Mouse (Mus musculus) embryonic facial prominence, embryonic 15.5 days (tissue): ENCODE results near the gene Pdcd1lg2. TPM values are rescaled to one million over a fixed set of nuclear protein-coding genes. Genes with fewer than 3 reads are reported as not detected.

Experiments used
- ATAC-seq: fragments of 200-750 bp; cut with Nextera tagmentation; 2 replicates; pipeline ENCODE4 v1.8.0; 2017; ENCODE audit warnings: low read depth, moderate TSS enrichment; ENCODE audit not compliant: insufficient number of reproducible peaks, low FRiP score, low TSS enrichment
- H3K27ac ChIP-seq: fragments of 300-500 bp; sonication (generic); replicated peaks from 2 replicates; pipeline ENCODE4 v1.5.1; 2015; ENCODE audit warnings: mild to moderate bottlenecking, inconsistent platforms
- H3K27me3 ChIP-seq: fragments of 300-500 bp; sonication (generic); 2 replicates; pipeline ENCODE4 v1.6.1; 2015; ENCODE audit warnings: inconsistent platforms
- H3K36me3 ChIP-seq: fragments of 300-500 bp; sonication (generic); 2 replicates; pipeline ENCODE4 v1.6.1; 2015; ENCODE audit warnings: mild to moderate bottlenecking, inconsistent platforms
- H3K4me1 ChIP-seq: fragments of 300-500 bp; sonication (generic); 2 replicates; pipeline ENCODE4 v1.6.1; 2015; ENCODE audit warnings: inconsistent platforms
- H3K4me2 ChIP-seq: fragments of 300-500 bp; sonication (generic); replicated peaks from 2 replicates; pipeline ENCODE4 v1.6.1; 2015; ENCODE audit warnings: mild to moderate bottlenecking, inconsistent platforms
- H3K4me3 ChIP-seq: fragments of 300-500 bp; sonication (generic); replicated peaks from 2 replicates; pipeline ENCODE4 v1.5.1; 2015; ENCODE audit warnings: mild to moderate bottlenecking, inconsistent platforms
- H3K9ac ChIP-seq: fragments of 300-500 bp; sonication (generic); 2 replicates; pipeline ENCODE4 v1.6.1; 2015; ENCODE audit warnings: inconsistent platforms
- H3K9me3 ChIP-seq: fragments of 300-500 bp; sonication (generic); replicated peaks from 2 replicates; pipeline ENCODE4 v1.6.1; 2016; ENCODE audit warnings: inconsistent platforms
- WGBS: fragments of 180-500 bp; shearing (Covaris S2); methylation state at CpG from one replicate; pipeline ENCODE4 v1.1.7; 2015; 5-methylcytosine and 5-hydroxymethylcytosine counted together
- polyA plus RNA-seq: library from polyadenylated mRNA; unstranded; fragments of >200 nt; fragmentation: Nextera tagmentation; extraction: Ambion mirVana; gene quantifications from 2 replicates; pipeline ENCODE4 v1.2.1, GENCODE M21; 2015

The Pdcd1lg2 gene
- polyA plus RNA-seq, 1 experiment from 2014 or later = not detected

GRCm38 (mm10) chr19:29501106-29501505 is 90.4 kb downstream of the Pdcd1lg2 start:
- peak overlapping the region; percentile 27 for H3K4me3 ChIP-seq
- H3K9ac ChIP-seq = no peak overlapping the region
- H3K4me2 ChIP-seq = peak overlapping the region; percentile 46
- peak overlapping the region; percentile 28; the same call in 1 of the 2 replicates for H3K27ac ChIP-seq
- H3K4me1 ChIP-seq = peaks cover 9% of the 10 kb centered on the region; the same call in 1 of the 2 replicates
- no peaks in the 10 kb centered on the region for H3K9me3 ChIP-seq
- 40% methylated on average over 11 of the region's 11 CpGs for WGBS
- no peaks in the 10 kb centered on the region for H3K36me3 ChIP-seq
- ATAC-seq = peak; percentile 37; the same call in 1 of the 2 replicates
- H3K27me3 ChIP-seq = no peaks in the 10 kb centered on the region

GRCm38 (mm10) chr19:29501507-29501906 is 90.8 kb downstream of the Pdcd1lg2 start:
- H3K4me2 ChIP-seq = peak overlapping the region; percentile 46
- no peak for ATAC-seq

GRCm38 (mm10) chr19:29504131-29504530 is 93.4 kb downstream of the Pdcd1lg2 start:
- Histone ChIP-seq H3K27ac (no peak overlapping the region), H3K4me1 (peaks cover 8% of the 10 kb centered on the region; the same call in 1 of the 2 replicates), H3K9me3 (no peaks in the 10 kb centered on the region), H3K36me3 (no peaks in the 10 kb centered on the region), H3K9ac (no peak overlapping the region), H3K4me3 (no peak overlapping the region), H3K4me2 (no peak overlapping the region), H3K27me3 (no peaks in the 10 kb centered on the region)
- 88% methylated on average over 2 of the region's 2 CpGs for WGBS
- no peak for ATAC-seq

More at GRCm38 (mm10) chr19:29501507-29501906, 90.8 kb downstream of the Pdcd1lg2 start:
- Histone ChIP-seq H3K9me3 (no peaks in the 10 kb centered on the region), H3K4me3 (peak overlapping the region; percentile 27; the same call in 1 of the 2 replicates), H3K27me3 (no peaks in the 10 kb centered on the region), H3K27ac (no peak overlapping the region), H3K9ac (no peak overlapping the region), H3K4me1 (peaks cover 8% of the 10 kb centered on the region; the same call in 1 of the 2 replicates), H3K36me3 (no peaks in the 10 kb centered on the region)
- 9% methylated on average over 6 of the region's 6 CpGs for WGBS

GRCm38 (mm10) chr19:29505617-29506016 is 94.9 kb downstream of the Pdcd1lg2 start:
- H3K9ac ChIP-seq = no peak overlapping the region
- H3K9me3 ChIP-seq = no peaks in the 10 kb centered on the region
- peaks cover 8% of the 10 kb centered on the region; the same call in 1 of the 2 replicates for H3K4me1 ChIP-seq
- H3K4me2 ChIP-seq = peak overlapping the region; percentile 6; the same call in 1 of the 2 replicates
- H3K27me3 ChIP-seq = no peaks in the 10 kb centered on the region
- H3K27ac ChIP-seq = peak overlapping the region; percentile 58
- no peaks in the 10 kb centered on the region for H3K36me3 ChIP-seq
- no peak overlapping the region for H3K4me3 ChIP-seq
- no peak for ATAC-seq
- 66% methylated on average over 7 of the region's 7 CpGs for WGBS

- H3K4me1 ChIP-seq = peaks cover 5% of the 10 kb centered on the region; the same call in 1 of the 2 replicates
Measured at GRCm38 (mm10) chr19:29508208-29508607, 97.5 kb downstream of the Pdcd1lg2 start.

GRCm38 (mm10) chr19:29509857-29510256 is 99.1 kb downstream of the Pdcd1lg2 start:
- H3K4me2 ChIP-seq = no peak overlapping the region
- H3K36me3 ChIP-seq = no peaks in the 10 kb centered on the region
- H3K27ac ChIP-seq = no peak overlapping the region
- H3K9ac ChIP-seq = no peak overlapping the region
- H3K27me3 ChIP-seq = no peaks in the 10 kb centered on the region
- ATAC-seq = no peak
- no peak overlapping the region for H3K4me3 ChIP-seq
- H3K9me3 ChIP-seq = 0 out of 2 replicates have a peak, but pooled peaks cover 5% of the 10 kb centered on the region
- H3K4me1 ChIP-seq = peaks cover 5% of the 10 kb centered on the region; the same call in 1 of the 2 replicates
- WGBS = 88% methylated on average over 7 of the region's 7 CpGs

More at GRCm38 (mm10) chr19:29508208-29508607, 97.5 kb downstream of the Pdcd1lg2 start:
- Histone ChIP-seq H3K4me2 (no peak overlapping the region), H3K9me3 (no peaks in the 10 kb centered on the region), H3K36me3 (no peaks in the 10 kb centered on the region), H3K27me3 (no peaks in the 10 kb centered on the region), H3K9ac (no peak overlapping the region), H3K4me3 (no peak overlapping the region), H3K27ac (no peak overlapping the region)
- ATAC-seq = no peak
- WGBS = 60% methylated on average over 7 of the region's 7 CpGs

- no peak overlapping the region for H3K9ac ChIP-seq
- no peak overlapping the region for H3K4me3 ChIP-seq
- peaks cover 9% of the 10 kb centered on the region for H3K36me3 ChIP-seq
- H3K9me3 ChIP-seq = 0 out of 2 replicates have a peak, but pooled peaks cover 5% of the 10 kb centered on the region
- H3K27ac ChIP-seq = no peak overlapping the region
- no peak overlapping the region for H3K4me2 ChIP-seq
- 71% methylated on average over 2 of the region's 2 CpGs for WGBS
- no peaks in the 10 kb centered on the region for H3K27me3 ChIP-seq
- ATAC-seq = no peak
- no peaks in the 10 kb centered on the region for H3K4me1 ChIP-seq
Measured at GRCm38 (mm10) chr19:29511826-29512225, 101.1 kb downstream of the Pdcd1lg2 start.

DNA sequence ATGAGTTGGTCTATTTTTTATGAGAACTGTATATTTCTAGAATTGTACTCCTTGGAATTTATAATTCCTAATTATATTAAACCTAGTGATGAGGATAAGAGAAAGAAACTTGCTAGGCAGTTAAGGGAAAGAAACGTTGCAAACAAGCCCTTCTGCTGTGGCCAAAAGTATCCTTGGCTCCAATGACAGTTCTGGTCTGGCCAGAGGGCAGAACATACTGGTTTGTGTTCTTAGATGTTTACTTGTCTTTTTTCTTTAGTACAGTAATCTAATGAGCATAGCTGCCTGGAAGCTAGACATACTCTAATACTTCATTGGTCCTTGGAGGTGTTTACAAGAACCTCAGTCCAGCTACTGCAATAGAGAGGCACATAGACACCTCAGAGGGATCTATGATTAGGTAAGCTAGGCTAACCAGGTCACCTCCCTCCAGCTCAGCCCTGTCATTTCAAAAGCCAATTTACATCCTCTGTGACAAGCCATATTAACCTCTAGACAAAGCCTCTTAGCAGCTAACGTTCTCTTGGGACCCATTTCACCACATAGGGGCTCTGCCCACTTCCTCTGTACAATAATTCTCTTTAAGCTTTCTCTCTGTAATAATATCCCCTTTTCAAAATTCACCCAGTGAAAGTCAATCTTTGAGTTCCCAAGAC is 102.5 kb downstream of the Pdcd1lg2 start:
- Histone ChIP-seq H3K36me3 (peaks cover 9% of the 10 kb centered on the region), H3K27me3 (no peaks in the 10 kb centered on the region), H3K27ac (no peak overlapping the region), H3K4me1 (no peaks in the 10 kb centered on the region), H3K4me3 (no peak overlapping the region), H3K9ac (no peak overlapping the region), H3K4me2 (no peak overlapping the region), H3K9me3 (0 out of 2 replicates have a peak, but pooled peaks cover 5% of the 10 kb centered on the region)
- no peak for ATAC-seq
- 39% methylated on average over 2 of the region's 2 CpGs for WGBS

GRCm38 (mm10) chr19:29514130-29514529 is 103.4 kb downstream of the Pdcd1lg2 start:
- Histone ChIP-seq H3K27me3 (no peaks in the 10 kb centered on the region), H3K4me2 (no peak overlapping the region), H3K9ac (no peak overlapping the region), H3K36me3 (peaks cover 9% of the 10 kb centered on the region), H3K27ac (no peak overlapping the region), H3K4me3 (no peak overlapping the region), H3K9me3 (0 out of 2 replicates have a peak, but pooled peaks cover 5% of the 10 kb centered on the region), H3K4me1 (no peaks in the 10 kb centered on the region)
- ATAC-seq = no peak
- 91% methylated on average over 3 of the region's 3 CpGs for WGBS

DNA sequence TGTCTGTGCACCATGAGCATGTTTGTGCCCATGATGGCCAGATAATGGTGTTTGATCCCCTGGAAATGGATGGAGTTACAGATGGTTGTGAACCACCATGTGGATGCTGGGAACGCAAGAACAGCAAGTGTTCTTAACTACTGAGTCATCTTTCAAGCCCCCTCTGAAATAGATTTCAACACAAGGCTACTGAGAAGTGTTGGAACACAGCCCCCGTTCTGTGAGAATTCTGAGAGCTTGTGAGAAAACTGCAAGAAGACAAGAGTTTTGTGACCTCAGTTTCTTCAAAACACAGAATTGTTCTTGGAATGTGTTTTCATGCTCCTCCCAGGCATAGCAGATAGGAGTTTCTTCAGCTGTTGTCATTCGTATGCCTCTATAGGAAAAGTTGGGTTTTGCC is 104.7 kb downstream of the Pdcd1lg2 start:
- H3K27me3 ChIP-seq = no peaks in the 10 kb centered on the region
- no peak overlapping the region for H3K4me2 ChIP-seq
- H3K4me1 ChIP-seq = no peaks in the 10 kb centered on the region
- ATAC-seq = no peak
- H3K27ac ChIP-seq = no peak overlapping the region
- H3K36me3 ChIP-seq = peaks cover 9% of the 10 kb centered on the region
- 0 out of 2 replicates have a peak, but pooled peaks cover 5% of the 10 kb centered on the region for H3K9me3 ChIP-seq
- 88% methylated on average over 3 of the region's 3 CpGs for WGBS
- H3K9ac ChIP-seq = no peak overlapping the region
- no peak overlapping the region for H3K4me3 ChIP-seq

DNA sequence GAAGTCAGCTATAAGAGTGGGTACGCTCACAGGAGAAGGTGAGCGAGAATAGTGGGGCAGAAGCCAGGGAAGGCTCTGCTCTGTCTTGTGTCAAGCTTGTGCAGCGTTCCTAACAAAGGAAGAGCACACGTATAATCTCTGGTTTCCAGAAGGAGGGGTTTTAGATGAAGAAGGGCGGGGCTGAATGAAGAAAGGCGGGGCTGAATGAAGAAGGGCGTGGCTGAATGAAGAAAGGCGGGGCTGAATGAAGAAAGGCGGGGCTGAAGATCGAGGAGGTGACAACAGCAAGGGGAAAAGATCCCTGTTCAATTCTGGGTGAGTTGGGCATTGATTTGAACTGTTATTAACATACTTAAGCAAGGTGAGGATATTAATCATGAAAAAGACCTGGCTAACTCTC is 105.3 kb downstream of the Pdcd1lg2 start:
- Histone ChIP-seq H3K4me1 (no peaks in the 10 kb centered on the region), H3K4me2 (no peak overlapping the region), H3K36me3 (peaks cover 9% of the 10 kb centered on the region), H3K27me3 (no peaks in the 10 kb centered on the region), H3K9me3 (0 out of 2 replicates have a peak, but pooled peaks cover 5% of the 10 kb centered on the region), H3K9ac (no peak overlapping the region), H3K4me3 (no peak overlapping the region), H3K27ac (no peak overlapping the region)
- no peak for ATAC-seq
- WGBS = 74% methylated on average over 10 of the region's 10 CpGs
